Mouse (Mus musculus): ENCODE measurements at regions not wholly inside any gene's neighbourhood (a gene's known extent, or its start where the extent isn't known, plus 50 kb on each side); places are given as distances from the start of the nearest gene placed in this dataset.

- DNase-seq (ENCODE audit: low read depth, low spot score), result no peak
Observed at GRCm38 (mm10) chr15:28823526-28823925, 620.0 kb downstream of the Dnah5 start.

GRCm38 (mm10) chr15:28834831-28835230 is 631.3 kb downstream of the Dnah5 start:
- peak; percentile 7 for DNase-seq (ENCODE audit: low read depth, low spot score)

GRCm38 (mm10) chr15:28840322-28840721 is 636.8 kb downstream of the Dnah5 start:
- DNase-seq (ENCODE audit: low read depth, low spot score), result no peak

- DNase-seq (ENCODE audit: low read depth, low spot score), result no peak
Observed at GRCm38 (mm10) chr15:28856419-28856818, 652.9 kb downstream of the Dnah5 start.

- no peak for DNase-seq (ENCODE audit: low read depth, low spot score)
Observed at GRCm38 (mm10) chr15:28858176-28858575, 654.6 kb downstream of the Dnah5 start.

- no peak for DNase-seq (ENCODE audit: low read depth, low spot score)
Observed at GRCm38 (mm10) chr15:28864101-28864500, 660.5 kb downstream of the Dnah5 start.

- DNase-seq (ENCODE audit: low read depth, low spot score), result no peak
Observed at GRCm38 (mm10) chr15:28864913-28865312, 661.4 kb downstream of the Dnah5 start.

GRCm38 (mm10) chr15:28873001-28873400 is 669.4 kb downstream of the Dnah5 start:
- peak; percentile 58 for DNase-seq (ENCODE audit: low read depth, low spot score)

- peak; percentile 26 for DNase-seq (ENCODE audit: low read depth, low spot score)
Observed at GRCm38 (mm10) chr15:28896248-28896808, 692.8 kb downstream of the Dnah5 start.

- DNase-seq (ENCODE audit: low read depth, low spot score), result no peak
Observed at GRCm38 (mm10) chr15:28922437-28922836, 718.9 kb downstream of the Dnah5 start.

- no peak for DNase-seq (ENCODE audit: low read depth, low spot score)
Observed at GRCm38 (mm10) chr15:28948245-28948644, 744.7 kb downstream of the Dnah5 start.

Measured in brain, adult 2 months (tissue).